Mouse (Mus musculus) thymus, postnatal 0 days (tissue): ENCODE results near the gene Snx33. TPM values are rescaled to one million over a fixed set of nuclear protein-coding genes. Genes with fewer than 3 reads are reported as not detected.
A peak's percentile ranks its signal among the peaks of the same experiment; 100 is the strongest.
"Not testable (repeated sequence)": the region's sequence is repeated elsewhere in the genome, so short reads cannot be mapped to it uniquely, and the experiment has no call there.

Source experiments
- DNase-seq: peaks from one replicate; pipeline ENCODE4 v3.0.0-alpha.2; 2015; ENCODE audit warnings: low spot score
- polyA plus RNA-seq: library from polyadenylated mRNA; unstranded; fragments of >200 nt; fragmentation: Nextera tagmentation; extraction: Ambion mirVana; gene quantifications from 2 replicates; pipeline ENCODE4 v1.2.1, GENCODE M21; 2015

Gene Snx33
- polyA plus RNA-seq = 4.7 and 5.1 TPM in 2 replicates

DNA sequence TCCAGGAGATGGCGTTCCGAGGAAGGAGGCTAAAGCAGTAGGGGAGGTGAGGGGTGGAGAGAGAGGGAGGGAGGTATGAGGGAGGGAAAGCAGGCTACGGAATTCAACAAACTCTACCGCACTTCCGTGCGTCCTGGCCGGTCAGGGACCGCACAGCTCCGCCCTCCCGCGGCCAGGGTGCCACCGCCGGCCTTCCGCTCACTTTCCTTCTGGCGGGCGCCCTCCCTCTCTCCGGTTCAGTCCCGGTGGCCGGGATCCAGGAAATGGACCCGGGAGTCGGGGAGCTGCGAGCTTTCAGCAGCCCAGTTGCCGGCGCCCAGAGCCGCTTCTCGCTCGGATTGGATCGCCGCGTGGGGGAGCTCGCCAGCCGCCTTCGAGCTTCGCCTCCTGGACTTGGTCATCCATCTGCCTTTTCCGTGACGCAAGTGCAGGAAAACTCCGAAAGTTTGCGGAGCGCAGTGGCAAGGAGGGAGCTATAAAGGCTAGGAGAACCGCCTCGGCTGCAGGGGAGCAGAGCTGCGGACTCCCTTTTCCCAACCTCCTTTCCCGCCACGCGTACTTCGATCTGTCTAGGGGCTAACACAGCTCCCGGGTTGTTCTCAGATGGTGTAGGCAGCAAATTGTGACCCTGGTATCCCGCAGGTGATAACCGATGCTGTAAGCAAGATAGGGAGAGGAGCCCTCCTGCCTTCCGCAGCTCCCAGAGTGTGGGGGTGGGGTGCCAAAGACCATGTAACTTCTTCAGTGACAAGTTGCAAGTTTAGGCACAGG lies at the start of gene Snx33:
Snx33 (minus strand) TSS at position 331 of the 771 bp plus-strand sequence.
- DNase-seq = peak; percentile 69

- no peak for DNase-seq
Observed at GRCm38 (mm10) chr9:56975199-56975598, 47.0 kb upstream of the Snx33 start.

- no peak for DNase-seq
Observed at GRCm38 (mm10) chr9:56973960-56974524, 45.9 kb upstream of the Snx33 start.

GRCm38 (mm10) chr9:56970158-56970557 lies 42.0 kb upstream of the Snx33 start:
- no peak for DNase-seq

DNA sequence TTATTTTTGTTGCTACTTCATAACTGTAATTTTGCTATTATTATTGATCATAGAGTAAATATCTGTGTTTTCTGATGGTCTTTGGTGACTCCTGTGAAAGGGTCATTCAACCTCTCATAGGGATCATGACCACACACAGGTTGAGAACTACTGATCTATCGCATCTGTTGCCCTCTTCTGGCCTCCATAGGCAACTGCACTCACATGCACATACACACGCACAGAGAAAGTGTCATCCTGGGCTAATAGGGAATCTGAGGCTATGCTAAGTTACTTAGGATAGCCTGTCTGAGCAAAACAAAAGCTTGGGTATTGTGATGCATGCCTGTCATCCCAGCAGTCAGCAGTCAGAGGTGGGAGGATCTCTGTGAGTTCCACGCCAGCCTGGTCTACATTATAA lies 33.4 kb upstream of the Snx33 start:
- DNase-seq = no peak

DNA sequence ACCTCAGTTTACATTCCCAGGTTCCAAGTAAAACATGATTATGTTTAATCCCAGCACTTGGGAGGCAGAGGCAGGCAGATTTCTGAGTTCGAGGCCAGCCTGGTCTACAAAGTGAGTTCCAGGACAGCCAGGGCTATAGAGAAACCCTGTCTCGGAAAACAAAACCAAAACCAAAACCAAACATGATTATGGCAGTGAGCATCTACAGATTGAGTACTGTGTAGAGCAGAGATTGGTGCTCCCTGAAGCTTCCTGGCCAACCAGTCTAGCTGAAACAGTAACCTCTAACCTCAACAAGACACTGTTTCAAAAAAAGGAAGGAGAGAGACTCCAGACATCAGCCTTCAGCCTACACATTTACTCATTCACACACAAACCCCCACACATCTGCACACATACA lies 30.5 kb upstream of the Snx33 start:
- DNase-seq = no peak

- DNase-seq = no peak
Observed at GRCm38 (mm10) chr9:56956966-56957675, 28.9 kb upstream of the Snx33 start.

DNA sequence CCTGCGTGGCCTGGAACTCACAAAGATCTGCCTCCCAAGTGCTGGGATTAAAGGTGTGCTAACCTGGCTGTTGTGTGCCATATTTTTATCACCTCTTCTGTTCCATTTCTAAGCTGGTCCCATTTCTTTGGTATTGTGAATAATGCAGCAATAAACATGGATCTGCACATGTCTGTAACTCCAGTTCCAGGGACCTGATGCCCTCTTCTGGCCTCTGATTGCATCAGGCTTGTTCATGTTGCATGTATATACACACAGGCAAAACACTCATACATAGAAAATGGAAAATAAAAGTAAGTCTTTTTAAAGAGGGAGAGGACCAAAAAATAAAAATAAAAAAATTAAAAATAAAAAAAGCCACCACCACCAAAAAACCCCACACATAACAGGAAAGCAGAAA lies 25.4 kb upstream of the Snx33 start:
- DNase-seq = no peak

DNA sequence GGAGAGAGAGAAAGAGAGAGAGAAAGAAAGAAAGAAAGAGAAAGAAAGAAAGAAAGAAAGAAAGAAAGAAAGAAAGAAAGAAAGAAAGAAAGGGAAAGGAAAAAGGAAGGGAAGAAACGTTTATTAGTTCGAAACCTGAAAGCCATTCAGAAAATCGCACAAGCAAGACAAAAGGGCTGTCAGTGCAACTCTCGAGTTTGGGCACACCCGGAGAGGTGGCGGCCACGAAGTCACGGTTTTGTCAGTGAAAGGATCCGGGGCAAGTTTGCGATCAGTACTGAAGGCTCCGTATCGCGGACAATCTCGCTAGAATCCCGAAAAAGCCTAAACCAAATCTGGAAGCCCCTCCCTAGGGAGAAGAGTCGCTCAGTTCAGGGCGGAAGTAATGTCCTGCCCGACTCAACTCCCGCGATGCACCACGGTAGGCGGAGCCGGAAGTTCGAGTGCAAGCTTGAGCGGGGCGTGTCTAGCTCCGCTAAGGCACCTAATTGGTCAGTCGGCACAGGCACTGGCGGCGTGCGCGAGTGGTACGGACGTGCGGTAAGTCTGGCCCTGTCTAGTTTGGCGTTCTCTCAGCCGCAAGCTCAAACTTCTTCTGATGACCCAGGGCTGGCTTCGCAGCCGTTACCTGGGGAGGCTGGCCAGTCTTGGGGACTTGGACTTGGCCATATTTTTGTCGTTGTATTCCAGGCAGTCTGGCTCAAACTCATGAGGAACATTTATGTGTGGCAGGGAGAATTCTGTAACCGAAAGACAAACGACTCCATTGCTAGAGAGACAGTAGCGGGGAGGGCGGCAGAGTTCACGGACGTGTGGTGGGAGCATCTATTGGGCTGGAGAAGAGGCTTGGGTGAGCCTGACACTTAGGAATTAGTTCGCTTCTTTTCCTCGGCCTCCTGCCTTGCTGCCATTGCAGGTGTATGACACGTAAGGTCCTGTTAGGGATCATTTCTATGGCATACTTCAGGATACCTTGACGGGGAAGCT lies 22.5 kb upstream of the Snx33 start, which contains the start of gene Snupn:
Snupn (plus strand) TSS at position 465 of the 987 bp plus-strand sequence.
- DNase-seq = peak; percentile 99

- no peak for DNase-seq
Observed at GRCm38 (mm10) chr9:56949767-56950166, 21.6 kb upstream of the Snx33 start.

GRCm38 (mm10) chr9:56948699-56949098 lies 20.5 kb upstream of the Snx33 start:
- DNase-seq = not testable (repeated sequence)

- peak; percentile 50 for DNase-seq
Observed at GRCm38 (mm10) chr9:56947481-56947880, 19.3 kb upstream of the Snx33 start.

DNA sequence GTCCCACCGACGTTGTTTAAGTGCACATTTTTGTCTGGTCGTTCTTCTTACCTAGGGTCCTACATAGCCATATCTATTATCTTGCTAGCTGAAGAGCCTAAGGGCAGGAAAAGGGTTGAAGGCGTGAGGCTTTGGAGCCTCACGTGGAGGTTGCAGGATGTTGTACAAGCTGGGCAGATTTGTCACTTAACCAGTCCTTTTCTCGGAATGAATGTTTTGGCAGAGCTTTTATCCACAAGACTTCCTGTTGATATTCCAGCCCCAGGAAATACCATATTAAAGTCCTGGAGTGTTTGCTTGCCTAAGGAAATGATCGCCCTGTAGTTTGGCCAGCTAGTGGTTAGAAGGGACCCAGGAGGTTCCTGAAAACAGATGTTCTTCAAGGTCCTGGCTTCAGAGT lies 10.2 kb upstream of the Snx33 start:
- DNase-seq = no peak

DNA sequence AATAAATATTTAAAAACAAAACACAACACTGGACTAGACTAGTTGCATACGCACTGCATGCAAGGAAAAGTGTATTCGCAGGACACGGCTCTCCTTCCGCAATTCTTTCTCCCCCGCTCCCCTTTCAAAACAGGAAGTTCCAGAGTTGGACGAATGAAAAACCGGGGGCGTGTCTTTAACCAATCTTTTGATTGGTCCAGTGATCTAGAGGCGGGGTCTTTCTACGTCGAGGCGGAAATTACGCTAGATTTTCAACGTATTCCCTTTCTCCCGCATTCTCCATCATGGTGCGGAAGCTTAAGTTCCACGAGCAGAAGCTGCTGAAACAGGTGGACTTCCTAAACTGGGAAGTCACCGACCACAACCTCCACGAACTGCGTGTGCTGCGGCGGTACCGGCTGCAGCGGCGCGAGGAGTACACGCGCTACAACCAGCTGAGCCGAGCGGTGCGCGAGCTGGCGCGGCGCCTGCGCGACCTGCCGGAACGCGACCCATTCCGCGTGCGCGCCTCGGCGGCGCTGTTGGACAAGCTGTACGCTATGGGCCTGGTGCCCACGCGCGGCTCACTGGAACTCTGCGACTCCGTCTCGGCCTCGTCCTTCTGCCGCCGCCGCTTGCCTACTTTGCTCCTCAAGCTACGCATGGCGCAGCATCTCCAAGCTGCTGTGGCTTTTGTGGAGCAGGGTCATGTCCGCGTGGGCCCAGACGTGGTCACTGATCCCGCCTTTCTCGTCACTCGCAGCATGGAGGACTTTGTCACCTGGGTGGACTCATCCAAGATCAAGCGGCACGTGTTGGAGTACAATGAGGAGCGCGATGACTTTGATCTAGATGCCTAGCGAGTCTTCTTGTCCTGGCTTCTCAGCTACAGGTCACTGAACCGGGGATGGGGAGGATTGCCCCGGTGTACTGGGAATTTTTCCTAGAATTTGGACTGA lies 9.3 kb upstream of the Snx33 start, which contains the start of gene Imp3:
Imp3 (plus strand) TSS at position 253 of the 938 bp plus-strand sequence.
- peak; percentile 96 for DNase-seq

DNA sequence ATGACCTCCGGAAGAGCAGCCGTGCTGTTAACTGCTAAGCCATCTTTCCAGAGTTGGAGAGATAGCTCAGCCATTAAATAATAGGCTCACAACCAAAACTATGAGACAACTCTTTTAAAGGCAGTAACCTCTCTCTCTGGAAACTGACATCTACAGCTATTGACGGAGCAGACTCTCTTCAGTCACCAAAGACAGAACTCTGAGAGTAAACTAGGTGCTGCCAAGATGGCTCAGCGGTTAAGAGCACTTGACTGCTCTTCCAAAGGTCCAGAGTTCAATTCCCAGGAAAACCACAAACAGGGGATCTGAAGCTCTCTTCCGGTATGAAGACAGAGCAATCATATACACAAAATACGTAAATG lies 8.7 kb upstream of the Snx33 start:
- no peak for DNase-seq

DNA sequence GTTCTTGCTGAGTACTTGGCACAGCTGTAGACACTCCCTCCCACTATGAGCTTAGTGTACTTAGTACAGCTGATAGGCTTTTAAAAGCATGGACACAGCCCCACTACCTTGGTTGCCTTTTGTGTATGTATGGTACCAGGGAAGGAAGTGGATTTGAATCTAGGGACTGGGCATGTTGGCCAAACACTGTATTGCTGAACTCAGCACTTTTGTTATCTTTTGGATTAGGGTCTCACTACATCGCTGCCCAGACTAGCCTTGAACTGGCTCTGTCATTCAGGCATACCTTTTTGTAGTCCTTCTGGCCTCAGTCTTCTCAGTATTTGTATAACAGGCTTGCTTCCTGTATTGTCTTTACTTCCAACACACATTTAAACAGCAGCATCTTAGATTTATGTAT lies 2.4 kb upstream of the Snx33 start:
- DNase-seq = no peak

DNA sequence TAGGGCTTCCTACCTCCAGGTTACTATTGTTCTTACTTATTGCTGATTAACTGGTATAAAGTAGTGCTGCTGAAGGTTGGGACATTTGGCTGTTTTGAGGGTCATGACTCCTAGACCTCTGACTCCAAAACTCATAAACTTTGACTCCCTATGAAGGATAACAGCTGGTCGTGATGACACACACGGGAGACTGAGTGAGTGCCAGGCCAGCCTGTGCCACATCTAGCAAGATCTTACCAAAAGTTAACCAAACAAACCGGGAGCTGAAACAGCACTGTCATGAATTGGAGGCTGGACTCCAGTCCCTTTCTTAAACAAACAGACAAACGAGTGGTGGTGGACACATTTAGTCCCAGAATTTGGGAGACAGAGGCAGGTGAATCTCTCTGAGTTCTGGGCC lies 1.3 kb upstream of the Snx33 start:
- DNase-seq = no peak

GRCm38 (mm10) chr9:56927191-56928012 lies 769 bp downstream of the Snx33 start:
- peak; percentile 41 for DNase-seq

GRCm38 (mm10) chr9:56926387-56926786 lies 1.8 kb downstream of the Snx33 start:
- DNase-seq = no peak
